Mouse (Mus musculus) left cerebral cortex, adult 8-10 months (tissue): ENCODE measurements around the gene Doc2g. TPM values are rescaled to one million over a fixed set of nuclear protein-coding genes. Genes with fewer than 3 reads are reported as not detected.

Experiments
- DNase-seq, 2 experiments: peaks; one replicate each; pipeline ENCODE4 v3.0.0; 2022; ENCODE audit warnings: low spot score in 2 of 2
- total RNA-seq, 4 experiments: library from RNA; stranded (reverse); gene quantifications; 2 replicates each; pipeline ENCODE4 v1.2.4; 2022

Gene Doc2g
- total RNA-seq, 4 experiments from 2014 or later = 3.9 to 11.7 (median 4.1) TPM

- DNase-seq = no peak
Observed at GRCm38 (mm10) chr19:4051741-4052515, 48.8 kb downstream of the Doc2g start.

- DNase-seq = no peak
Observed at GRCm38 (mm10) chr19:4052516-4053030, 49.5 kb downstream of the Doc2g start.

DNA sequence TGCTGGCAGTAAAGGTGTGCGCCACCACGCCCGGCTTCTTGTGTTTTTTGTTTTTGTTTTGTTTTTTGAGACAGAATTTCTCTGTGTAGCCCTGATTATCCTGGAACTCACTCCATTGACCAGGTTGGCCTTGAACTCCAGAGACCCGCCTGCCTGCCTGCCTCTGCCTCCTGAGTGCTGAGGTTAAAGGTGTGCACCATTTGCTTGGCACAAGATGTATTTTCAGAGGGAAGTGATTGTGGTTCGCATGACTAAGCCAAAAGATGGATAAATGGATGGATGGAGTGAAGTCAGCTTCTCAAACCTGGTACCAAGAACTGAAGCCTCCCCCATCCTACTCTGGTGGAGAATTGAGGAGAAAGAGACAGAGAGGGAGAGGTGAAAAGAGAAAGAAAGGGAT, 51.5 kb downstream of the Doc2g start:
- no peak for DNase-seq

- no peak for DNase-seq
Observed at GRCm38 (mm10) chr19:4055216-4055946, 52.3 kb downstream of the Doc2g start.

DNA sequence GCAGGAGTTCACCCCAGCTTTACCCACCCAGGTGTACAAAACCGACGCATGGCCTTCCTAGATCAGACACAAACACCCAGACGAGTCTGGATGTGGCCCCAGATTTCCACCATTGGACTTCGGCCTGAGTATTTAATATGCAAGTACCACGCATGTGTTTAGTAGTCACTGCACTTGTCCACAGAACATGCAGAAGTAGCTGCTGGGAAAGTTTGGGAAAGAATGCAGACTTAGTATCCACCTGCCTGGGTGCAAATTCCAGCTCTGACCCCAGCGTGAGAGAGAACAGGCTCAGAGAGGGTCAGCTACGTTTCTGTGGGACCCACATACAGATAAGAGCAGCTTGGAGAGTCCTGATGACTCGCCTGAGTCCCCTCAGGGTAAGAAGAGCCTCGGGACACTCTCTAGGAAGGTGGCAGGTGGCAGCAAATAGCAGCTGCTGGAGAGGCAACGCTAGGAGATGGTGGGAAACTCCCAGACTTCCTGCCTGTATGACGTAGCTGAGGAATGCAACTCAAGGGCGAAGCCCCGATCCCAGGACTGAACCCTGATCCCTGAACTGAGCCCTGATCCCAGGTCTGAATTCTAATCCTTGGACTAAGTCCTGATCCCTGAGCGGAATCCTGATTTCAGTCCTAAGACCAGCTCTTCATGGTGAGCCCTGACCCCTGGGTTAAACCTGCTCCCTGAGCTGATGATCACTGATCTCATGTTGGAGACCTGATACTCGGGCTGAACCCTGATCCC, 53.0 kb downstream of the Doc2g start:
- DNase-seq = no peak

Other genes starting within 250 kb of the Doc2g start
- gene Kmt5b, start 235.9 kb upstream of the Doc2g start, total RNA-seq = 10 to 100 TPM; 46.2 to 53.0 (median 50.5) TPM
- gene Chka, start 151.5 kb upstream of the Doc2g start, total RNA-seq = 10 to 100 TPM; 68.4 to 87.2 (median 76.7) TPM
- 10 to 100 TPM; 14.9 to 26.1 (median 21.5) TPM for gene Tcirg1, start 96.2 kb upstream of the Doc2g start, total RNA-seq
- 100 to 1,000 TPM; 136 to 159 (median 145) TPM for gene Ndufs8, start 90.5 kb upstream of the Doc2g start, total RNA-seq
- 1 to 10 TPM; 3.4 to 5.5 (median 5.1) TPM for gene Aldh3b1, start 73.5 kb upstream of the Doc2g start, total RNA-seq
- 10 to 100 TPM; 13.4 to 30.8 (median 20.0) TPM for gene Unc93b1, start 68.1 kb upstream of the Doc2g start, total RNA-seq
- under 1 TPM in 2 of 4 experiments, not detected in 2; 0.44 to 0.50 TPM for gene Aldh3b3, start 44.7 kb upstream of the Doc2g start, total RNA-seq
- 1 to 10 TPM in 1 of 4 experiments, under 1 TPM in 3; 0.80 to 1.3 (median 0.91) TPM for gene Aldh3b2, start 31.0 kb upstream of the Doc2g start, total RNA-seq
- gene Acy3, start 16.7 kb upstream of the Doc2g start, total RNA-seq = 1 to 10 TPM; 2.9 to 5.0 (median 4.5) TPM
- gene Tbx10, start 10.6 kb upstream of the Doc2g start, total RNA-seq = not detected
- gene Nudt8, start 2.7 kb upstream of the Doc2g start, total RNA-seq = 10 to 100 TPM in 1 of 4 experiments, 1 to 10 TPM in 3; 7.4 to 10.5 (median 8.9) TPM
- gene Gm49405, start 2.7 kb upstream of the Doc2g start, total RNA-seq = 1 to 10 TPM in 2 of 4 experiments, under 1 TPM in 2; 0.76 to 1.3 (median 1.1) TPM
- gene Ndufv1, start 9.5 kb downstream of the Doc2g start, total RNA-seq = 100 to 1,000 TPM; 243 to 273 (median 258) TPM
- gene Gstp1, start 34.7 kb downstream of the Doc2g start, total RNA-seq = 100 to 1,000 TPM; 405 to 436 (median 416) TPM
- gene Gstp2, start 42.7 kb downstream of the Doc2g start, total RNA-seq = 10 to 100 TPM; 43.0 to 73.3 (median 55.7) TPM
- not detected for gene Gstp3, start 56.3 kb downstream of the Doc2g start, total RNA-seq
- gene Cabp2, start 78.3 kb downstream of the Doc2g start, total RNA-seq = not detected
- 10 to 100 TPM; 20.2 to 28.9 (median 23.4) TPM for gene Cdk2ap2, start 93.9 kb downstream of the Doc2g start, total RNA-seq
- gene Pitpnm1, start 96.7 kb downstream of the Doc2g start, total RNA-seq = 100 to 1,000 TPM; 199 to 206 (median 205) TPM
- gene Aip, start 122.5 kb downstream of the Doc2g start, total RNA-seq = 100 to 1,000 TPM; 120 to 143 (median 134) TPM
- gene Gpr152, start 136.5 kb downstream of the Doc2g start, total RNA-seq = under 1 TPM in 1 of 4 experiments, not detected in 3; 0.08 TPM
- gene Cabp4, start 140.7 kb downstream of the Doc2g start, total RNA-seq = under 1 TPM in 3 of 4 experiments, not detected in 1; 0.17 to 0.37 (median 0.34) TPM
- 10 to 100 TPM; 86.9 to 98.0 (median 92.5) TPM for gene Coro1b, start 145.3 kb downstream of the Doc2g start, total RNA-seq
- 1 to 10 TPM; 1.6 to 2.2 (median 1.8) TPM for gene Ptprcap, start 150.3 kb downstream of the Doc2g start, total RNA-seq
- gene Rps6kb2, start 160.0 kb downstream of the Doc2g start, total RNA-seq = 10 to 100 TPM; 28.6 to 39.6 (median 34.1) TPM
- gene Carns1, start 172.2 kb downstream of the Doc2g start, total RNA-seq = 10 to 100 TPM; 12.6 to 15.0 (median 13.4) TPM
- 1 to 10 TPM; 1.6 to 3.3 (median 2.7) TPM for gene Tbc1d10c, start 188.0 kb downstream of the Doc2g start, total RNA-seq
- gene Ppp1ca, start 188.8 kb downstream of the Doc2g start, total RNA-seq = 100 to 1,000 TPM; 310 to 356 (median 326) TPM
- gene Rad9a, start 198.3 kb downstream of the Doc2g start, total RNA-seq = 10 to 100 TPM in 3 of 4 experiments, 1 to 10 TPM in 1; 9.9 to 12.1 (median 11.0) TPM
- 1 to 10 TPM in 2 of 4 experiments, under 1 TPM in 2; 0.65 to 2.4 (median 1.2) TPM for gene Clcf1, start 210.9 kb downstream of the Doc2g start, total RNA-seq
- not detected for gene AC109138.7, start 211.0 kb downstream of the Doc2g start, total RNA-seq
- 10 to 100 TPM; 16.1 to 23.6 (median 22.1) TPM for gene Pold4, start 228.6 kb downstream of the Doc2g start, total RNA-seq